Mouse (Mus musculus): Measurements from ENCODE around the gene Tk1. TPM values are rescaled to one million over a fixed set of nuclear protein-coding genes. Genes with fewer than 3 reads are reported as not detected.

The Tk1 gene
- polyA plus RNA-seq, 2 experiments = 128 to 160 TPM

- Histone ChIP-seq H3K27me3 (ENCODE audit: control insufficient read depth, insufficient read depth, low read length) (no peaks in the 10 kb centered on the region), H3K36me3 (ENCODE audit: control insufficient read depth, insufficient read depth, low read length) (no peaks in the 10 kb centered on the region), H3K9ac (ENCODE audit: low read depth, low read length, severe bottlenecking) (no peak overlapping the region), H3K4me3 (replicated peaks; ENCODE audit: low read length) (no peak overlapping the region), H3K9me3 (ENCODE audit: control insufficient read depth, low read length) (no peaks in the 10 kb centered on the region), H3K27ac (replicated peaks; ENCODE audit: low read depth, low read length) (no peak overlapping the region), H3K4me2 (replicated peaks; ENCODE audit: low read depth, low read length, severe bottlenecking) (no peak overlapping the region), H3K4me1 (ENCODE audit: control insufficient read depth, insufficient read depth, low read length) (no peaks in the 10 kb centered on the region)
- ATAC-seq (ENCODE audit: low FRiP score, low read depth) (no peak), DNase-seq (ENCODE audit: low spot score) (no peak)
- no peak for TF ChIP-seq POLR2A (IDR thresholded peaks at IDR 0.05; ENCODE audit: borderline replicate concordance, extremely low read depth, insufficient read depth, insufficient read length)
- WGBS = 97% methylated on average over 3 of the region's 3 CpGs
Observed at GRCm38 (mm10) chr11:117803166-117803688, 22.7 kb downstream of the Tk1 start.

DNA sequence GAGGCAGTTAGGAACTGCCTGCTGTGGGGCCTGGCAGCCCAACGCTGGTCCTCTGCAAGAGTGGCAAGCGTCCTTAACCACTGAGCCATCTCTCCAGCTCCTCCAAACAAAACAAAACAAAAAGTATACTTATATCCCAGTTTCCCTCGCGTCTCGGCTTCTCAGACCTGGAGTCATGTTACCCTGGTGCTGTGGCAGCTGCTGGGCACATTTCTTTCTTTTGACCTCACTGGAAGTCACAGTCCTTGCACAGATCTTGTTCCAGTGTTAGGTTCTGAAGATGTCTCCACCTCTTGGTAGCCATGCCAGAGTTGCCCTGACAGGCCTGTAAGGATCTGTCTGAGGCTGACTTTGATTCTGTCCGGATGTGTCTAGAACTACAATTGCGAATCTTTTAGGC lies 24.2 kb downstream of the Tk1 start:
- H3K4me2 ChIP-seq (replicated peaks; ENCODE audit: low read depth, low read length, severe bottlenecking) = no peak overlapping the region
- WGBS = 64% methylated on average over 7 of the region's 7 CpGs
- no peak for TF ChIP-seq POLR2A (IDR thresholded peaks at IDR 0.05; ENCODE audit: borderline replicate concordance, extremely low read depth, insufficient read depth, insufficient read length)
- no peak overlapping the region for H3K4me3 ChIP-seq (replicated peaks; ENCODE audit: low read length)
- no peak for ATAC-seq (ENCODE audit: low FRiP score, low read depth)
- H3K27ac ChIP-seq (replicated peaks; ENCODE audit: low read depth, low read length) = no peak overlapping the region
- no peaks in the 10 kb centered on the region for H3K27me3 ChIP-seq (ENCODE audit: control insufficient read depth, insufficient read depth, low read length)
- no peak overlapping the region for H3K9ac ChIP-seq (ENCODE audit: low read depth, low read length, severe bottlenecking)
- no peak for DNase-seq (ENCODE audit: low spot score)
- no peaks in the 10 kb centered on the region for H3K9me3 ChIP-seq (ENCODE audit: control insufficient read depth, low read length)
- H3K4me1 ChIP-seq (ENCODE audit: control insufficient read depth, insufficient read depth, low read length) = no peaks in the 10 kb centered on the region
- no peaks in the 10 kb centered on the region for H3K36me3 ChIP-seq (ENCODE audit: control insufficient read depth, insufficient read depth, low read length)

GRCm38 (mm10) chr11:117800038-117800437 lies 25.9 kb downstream of the Tk1 start:
- Histone ChIP-seq H3K36me3 (ENCODE audit: control insufficient read depth, insufficient read depth, low read length) (no peaks in the 10 kb centered on the region), H3K4me3 (replicated peaks; ENCODE audit: low read length) (no peak overlapping the region), H3K4me1 (ENCODE audit: control insufficient read depth, insufficient read depth, low read length) (no peaks in the 10 kb centered on the region), H3K27ac (replicated peaks; ENCODE audit: low read depth, low read length) (no peak overlapping the region), H3K4me2 (replicated peaks; ENCODE audit: low read depth, low read length, severe bottlenecking) (no peak overlapping the region), H3K27me3 (ENCODE audit: control insufficient read depth, insufficient read depth, low read length) (no peaks in the 10 kb centered on the region), H3K9ac (ENCODE audit: low read depth, low read length, severe bottlenecking) (no peak overlapping the region), H3K9me3 (ENCODE audit: control insufficient read depth, low read length) (no peaks in the 10 kb centered on the region)
- no peak for TF ChIP-seq POLR2A (IDR thresholded peaks at IDR 0.05; ENCODE audit: borderline replicate concordance, extremely low read depth, insufficient read depth, insufficient read length)
- WGBS = 78% methylated on average over 7 of the region's 7 CpGs
- DNase-seq (ENCODE audit: low spot score) (no peak), ATAC-seq (ENCODE audit: low FRiP score, low read depth) (no peak)

- Histone ChIP-seq H3K27me3 (ENCODE audit: control insufficient read depth, insufficient read depth, low read length) (no peaks in the 10 kb centered on the region), H3K9me3 (ENCODE audit: control insufficient read depth, low read length) (no peaks in the 10 kb centered on the region), H3K9ac (ENCODE audit: low read depth, low read length, severe bottlenecking) (no peak overlapping the region), H3K4me1 (ENCODE audit: control insufficient read depth, insufficient read depth, low read length) (no peaks in the 10 kb centered on the region), H3K4me2 (replicated peaks; ENCODE audit: low read depth, low read length, severe bottlenecking) (no peak overlapping the region), H3K27ac (replicated peaks; ENCODE audit: low read depth, low read length) (no peak overlapping the region), H3K4me3 (replicated peaks; ENCODE audit: low read length) (no peak overlapping the region), H3K36me3 (ENCODE audit: control insufficient read depth, insufficient read depth, low read length) (no peaks in the 10 kb centered on the region)
- WGBS = 68% methylated on average over 5 of the region's 5 CpGs
- TF ChIP-seq POLR2A (IDR thresholded peaks at IDR 0.05; ENCODE audit: borderline replicate concordance, extremely low read depth, insufficient read depth, insufficient read length) = no peak
- DNase-seq (ENCODE audit: low spot score) (no peak), ATAC-seq (ENCODE audit: low FRiP score, low read depth) (no peak)
Observed at GRCm38 (mm10) chr11:117799174-117799573, 26.7 kb downstream of the Tk1 start.

- Histone ChIP-seq H3K4me1 (ENCODE audit: control insufficient read depth, insufficient read depth, low read length) (no peaks in the 10 kb centered on the region), H3K27me3 (ENCODE audit: control insufficient read depth, insufficient read depth, low read length) (no peaks in the 10 kb centered on the region), H3K9me3 (ENCODE audit: control insufficient read depth, low read length) (no peaks in the 10 kb centered on the region), H3K36me3 (ENCODE audit: control insufficient read depth, insufficient read depth, low read length) (no peaks in the 10 kb centered on the region), H3K27ac (replicated peaks; ENCODE audit: low read depth, low read length) (no peak overlapping the region), H3K9ac (ENCODE audit: low read depth, low read length, severe bottlenecking) (no peak overlapping the region), H3K4me3 (replicated peaks; ENCODE audit: low read length) (no peak overlapping the region), H3K4me2 (replicated peaks; ENCODE audit: low read depth, low read length, severe bottlenecking) (no peak overlapping the region)
- DNase-seq (ENCODE audit: low spot score) = no peak
- TF ChIP-seq POLR2A (IDR thresholded peaks at IDR 0.05; ENCODE audit: borderline replicate concordance, extremely low read depth, insufficient read depth, insufficient read length) = no peak
- ATAC-seq (ENCODE audit: low FRiP score, low read depth) = no peak; the same call in 1 of the 2 replicates
- 24% methylated on average over 2 of the region's 2 CpGs for WGBS
Observed at GRCm38 (mm10) chr11:117798160-117798541, 27.7 kb downstream of the Tk1 start.

Measured in limb, embryonic 14.5 days (tissue).